Mouse (Mus musculus): ENCODE measurements around the gene Zfp36l2.

- TF ChIP-seq POLR2AphosphoS5 (IDR thresholded peaks at IDR 0.05; ENCODE audit: borderline replicate concordance, low read depth, low read length) (no peak), RAD21 (IDR thresholded peaks at IDR 0.05; ENCODE audit: low read depth, low read length) (no peak), CTCF (IDR thresholded peaks at IDR 0.05 in 2 of 3, conservative IDR thresholded peaks at IDR 0.05 in 1 of 3; ENCODE audit: control insufficient read depth in 1 of 3, insufficient read depth in 1 of 3, low read depth in 2 of 3, low read length in 3 of 3, poor library complexity in 1 of 3, severe bottlenecking in 1 of 3) (no peak), ZC3H11A (IDR thresholded peaks at IDR 0.05; ENCODE audit: low read depth, low read length) (no peak; the same call in 1 of the 2 replicates)
Observed at GRCm38 (mm10) chr17:84148499-84149484, 39.0 kb downstream of the Zfp36l2 start.
